Mouse (Mus musculus) gastrocnemius, postnatal 10 days (tissue): ENCODE measurements around the gene Gm12666. TPM values are rescaled to one million over a fixed set of nuclear protein-coding genes. Genes with fewer than 3 reads are reported as not detected.
"Not testable (repeated sequence)": the region's sequence is repeated elsewhere in the genome, so short reads cannot be mapped to it uniquely, and the experiment has no call there.

Experiments
- DNase-seq: peaks from one replicate; pipeline ENCODE4 v3.0.0; 2021; ENCODE audit warnings: mixed read lengths
- long read RNA-seq, 2 experiments: library from polyadenylated mRNA; stranded (forward); transcript quantifications; one replicate each; pipeline ENCODE4 v2.0.0; 2021
- total RNA-seq, 2 experiments: library from RNA; stranded (reverse); gene quantifications; 2 replicates each; pipeline ENCODE4 v1.2.3; 2021

The Gm12666 gene
- total RNA-seq, result under 1 TPM; 0.70 to 0.85 TPM
- long read RNA-seq, experiment 1, result 0 reads
- long read RNA-seq, experiment 2, result 0 reads

- DNase-seq, result not testable (repeated sequence)
These were observed at the start of gene Gm12666 for GRCm38 (mm10) chr4:92191649-92192048. Gene Gm12666 (minus strand): TSS chr4:92191749.

DNA sequence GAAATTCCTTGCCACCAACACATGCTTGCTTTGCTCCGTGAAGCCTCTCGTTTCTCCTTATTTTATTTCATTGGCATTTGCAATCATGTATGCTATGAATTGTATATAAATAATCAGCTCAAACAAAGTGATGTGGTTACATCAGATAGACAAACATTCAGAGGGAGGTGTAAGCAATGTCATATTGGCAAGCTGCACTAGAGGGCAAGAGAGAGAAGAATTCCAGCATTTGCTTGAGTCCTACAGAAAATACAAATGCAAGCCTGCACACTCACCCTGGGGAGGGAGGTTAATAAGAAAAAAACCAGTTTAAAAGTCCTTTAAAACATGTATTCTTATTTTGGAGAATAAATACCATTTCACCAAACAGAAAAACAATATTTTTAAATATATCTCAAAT is 34.8 kb upstream of the Gm12666 start:
- no peak for DNase-seq

DNA sequence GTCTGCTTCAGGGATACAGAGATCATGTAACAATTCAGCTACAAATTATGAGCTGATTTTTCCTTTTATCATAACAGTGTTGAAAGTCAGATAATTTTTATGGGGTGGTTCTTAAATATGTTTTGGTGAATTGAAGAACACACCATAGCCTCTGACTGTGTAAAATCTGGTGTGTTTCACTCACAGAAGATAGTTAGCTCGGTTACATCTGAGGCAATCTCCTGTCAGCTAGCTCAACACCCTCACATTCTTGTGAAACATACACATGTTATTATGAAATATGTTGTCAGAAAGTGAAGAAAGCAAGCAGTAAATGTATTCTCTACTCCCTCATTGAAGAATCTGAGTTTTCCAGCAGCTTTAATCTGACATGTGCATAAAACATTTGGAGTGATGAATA is 24.7 kb upstream of the Gm12666 start:
- DNase-seq, result no peak

DNA sequence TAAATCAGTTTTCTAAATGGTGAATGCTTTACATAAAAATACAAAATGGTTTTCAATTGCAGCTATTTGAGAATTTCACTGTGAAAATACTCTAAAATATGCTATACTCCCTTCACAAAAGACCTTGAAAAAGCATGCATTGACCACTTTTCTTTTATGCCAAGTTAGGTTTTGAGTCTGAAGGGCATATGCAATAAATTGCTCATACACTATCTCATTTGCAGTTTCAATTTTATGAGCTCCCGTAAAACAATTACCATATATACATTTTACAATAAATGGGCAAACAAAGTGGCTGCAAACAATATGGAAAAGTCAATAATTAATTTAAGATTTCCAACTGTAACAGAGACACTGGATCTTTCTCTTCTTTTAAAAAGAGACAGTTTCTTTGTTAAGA is 38.9 kb downstream of the Gm12666 start:
- DNase-seq, result no peak

GRCm38 (mm10) chr4:92147134-92147533 is 44.4 kb downstream of the Gm12666 start, which contains the start of gene Izumo3:
Gene Izumo3 (minus strand): TSS chr4:92147234.
- DNase-seq, result no peak

Other genes starting within 250 kb of the Gm12666 start
- not detected for gene Izumo3, start 44.5 kb downstream of the Gm12666 start, total RNA-seq